Mouse (Mus musculus) heart, embryonic 13.5 days (tissue): ENCODE results near the gene Svip. TPM values are rescaled to one million over a fixed set of nuclear protein-coding genes. Genes with fewer than 3 reads are reported as not detected.

Experiments
- ATAC-seq: fragments of 200-750 bp; cut with Nextera tagmentation; 2 replicates; pipeline ENCODE4 v1.8.0; 2017; ENCODE audit warnings: moderate TSS enrichment; ENCODE audit not compliant: insufficient number of reproducible peaks, low FRiP score, low TSS enrichment; ENCODE audit errors: extremely low read depth
- H3K27ac ChIP-seq: fragments of 300-500 bp; sonication (generic); replicated peaks from 2 replicates; pipeline ENCODE4 v1.5.1; 2015; ENCODE audit warnings: moderate library complexity, mild to moderate bottlenecking, inconsistent platforms
- H3K27me3 ChIP-seq: fragments of 300-500 bp; sonication (generic); replicated peaks from 2 replicates; pipeline ENCODE4 v1.6.1; 2015; ENCODE audit warnings: mild to moderate bottlenecking, inconsistent platforms
- H3K36me3 ChIP-seq: fragments of 300-500 bp; sonication (generic); 2 replicates; pipeline ENCODE4 v1.6.1; 2015; ENCODE audit warnings: mild to moderate bottlenecking, inconsistent platforms
- H3K4me1 ChIP-seq: fragments of 300-500 bp; sonication (generic); 2 replicates; pipeline ENCODE4 v1.6.1; 2015; ENCODE audit warnings: inconsistent platforms
- H3K4me2 ChIP-seq: fragments of 300-500 bp; sonication (generic); 2 replicates; pipeline ENCODE4 v1.6.1; 2015; ENCODE audit warnings: inconsistent platforms, mild to moderate bottlenecking, moderate library complexity
- H3K4me3 ChIP-seq: fragments of 300-500 bp; sonication (generic); 2 replicates; pipeline ENCODE4 v1.5.1; 2015; ENCODE audit warnings: moderate library complexity, mild to moderate bottlenecking, inconsistent platforms
- H3K9ac ChIP-seq: fragments of 300-500 bp; sonication (generic); 2 replicates; pipeline ENCODE4 v1.6.1; 2015; ENCODE audit warnings: inconsistent platforms, mild to moderate bottlenecking, moderate library complexity
- H3K9me3 ChIP-seq: fragments of 300-500 bp; sonication (generic); 2 replicates; pipeline ENCODE4 v1.6.1; 2016; ENCODE audit warnings: inconsistent platforms
- WGBS: fragments of 180-500 bp; shearing (Covaris S2); methylation state at CpG from one replicate; pipeline ENCODE4 v1.1.7; 2015; ENCODE audit warnings: mixed read lengths; 5-methylcytosine and 5-hydroxymethylcytosine counted together
- polyA plus RNA-seq: library from polyadenylated mRNA; unstranded; fragments of >200 nt; fragmentation: Nextera tagmentation; extraction: Ambion mirVana; gene quantifications from 2 replicates; pipeline ENCODE4 v1.2.1, GENCODE M21; 2015

The Svip gene
- 9.5 and 11.4 TPM in 2 replicates for polyA plus RNA-seq

- peak within 1 kb of the TSS; percentile 79 for H3K9ac ChIP-seq
- H3K27ac ChIP-seq: peak within 1 kb of the TSS; percentile 69
- no peaks in the 10 kb centered on the region for H3K36me3 ChIP-seq
- H3K4me1 ChIP-seq: peaks cover 5% of the 10 kb centered on the region; the same call in 1 of the 2 replicates
- peak within 1 kb of the TSS; percentile 75 for H3K4me3 ChIP-seq
- no peaks in the 10 kb centered on the region for H3K9me3 ChIP-seq
- peak; percentile 90 for ATAC-seq
- H3K27me3 ChIP-seq: 0 out of 2 replicates have a peak, but pooled peaks cover 4% of the 10 kb centered on the region
- H3K4me2 ChIP-seq: peak within 1 kb of the TSS; percentile 84
- WGBS: under 1% methylated on average over 34 of the region's 47 CpGs
Measured at GRCm38 (mm10) chr7:52005511-52006295, at the start of gene Svip. Gene Svip (minus strand): TSS chr7:52006018.

DNA sequence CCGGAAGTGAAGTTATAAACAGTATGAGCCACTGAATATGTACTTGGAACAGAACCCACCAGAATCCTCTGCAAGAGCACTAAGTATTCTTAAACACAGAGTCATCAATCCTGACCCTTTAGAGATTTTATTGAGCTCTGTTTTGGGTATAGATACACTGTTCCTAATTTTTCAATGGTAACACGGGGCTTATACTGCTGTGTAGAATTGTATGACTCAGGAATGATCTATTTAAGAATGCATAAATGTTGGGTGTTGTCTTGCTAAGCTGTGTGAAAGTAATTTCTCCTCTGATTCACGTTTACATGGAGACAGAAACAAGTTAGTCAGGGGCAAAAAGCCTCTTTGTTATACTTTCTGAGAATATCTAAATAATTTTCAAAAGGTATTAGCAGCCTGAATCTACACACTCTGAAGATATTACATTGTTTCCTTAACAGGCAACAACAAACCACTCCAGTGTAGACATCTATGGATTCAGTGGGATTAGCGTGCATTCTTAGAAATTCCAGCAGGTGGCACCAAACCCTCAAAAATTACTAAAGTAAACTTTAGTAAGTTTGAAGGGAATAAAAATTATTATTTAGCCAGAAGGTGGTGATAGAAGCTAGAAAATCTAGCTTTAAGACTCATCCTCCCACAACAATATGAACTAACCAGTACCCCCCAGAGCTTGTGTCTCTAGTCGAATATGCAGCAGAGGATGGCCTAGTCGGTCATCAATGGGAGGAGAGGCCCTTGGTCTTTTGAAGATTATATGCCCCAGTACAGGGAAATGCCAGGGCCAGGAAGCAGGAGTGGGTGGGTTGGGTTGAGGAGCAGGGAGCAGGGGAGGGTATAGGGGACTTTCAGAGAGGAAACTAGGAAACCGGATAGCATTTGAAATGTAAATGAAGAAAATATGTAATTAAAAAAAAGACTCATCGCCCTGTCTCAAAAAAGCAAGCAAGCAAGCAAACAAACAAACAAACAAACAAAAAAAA is 32.1 kb upstream of the Svip start:
- H3K9me3 ChIP-seq: no peaks in the 10 kb centered on the region
- H3K36me3 ChIP-seq: no peaks in the 10 kb centered on the region
- H3K9ac ChIP-seq: no peak overlapping the region
- H3K4me3 ChIP-seq: no peak overlapping the region
- no peaks in the 10 kb centered on the region for H3K4me1 ChIP-seq
- H3K4me2 ChIP-seq: no peak overlapping the region
- H3K27ac ChIP-seq: no peak overlapping the region
- no peak for ATAC-seq
- H3K27me3 ChIP-seq: no peaks in the 10 kb centered on the region
- WGBS: 45% methylated on average over 8 of the region's 8 CpGs

- Histone ChIP-seq H3K4me2 (no peak overlapping the region), H3K4me3 (no peak overlapping the region), H3K27ac (no peak overlapping the region), H3K4me1 (no peaks in the 10 kb centered on the region), H3K27me3 (no peaks in the 10 kb centered on the region), H3K9ac (no peak overlapping the region), H3K9me3 (no peaks in the 10 kb centered on the region), H3K36me3 (no peaks in the 10 kb centered on the region)
- 83% methylated on average over 5 of the region's 5 CpGs for WGBS
- no peak for ATAC-seq
Measured at GRCm38 (mm10) chr7:52024050-52024626, 18.3 kb upstream of the Svip start.

DNA sequence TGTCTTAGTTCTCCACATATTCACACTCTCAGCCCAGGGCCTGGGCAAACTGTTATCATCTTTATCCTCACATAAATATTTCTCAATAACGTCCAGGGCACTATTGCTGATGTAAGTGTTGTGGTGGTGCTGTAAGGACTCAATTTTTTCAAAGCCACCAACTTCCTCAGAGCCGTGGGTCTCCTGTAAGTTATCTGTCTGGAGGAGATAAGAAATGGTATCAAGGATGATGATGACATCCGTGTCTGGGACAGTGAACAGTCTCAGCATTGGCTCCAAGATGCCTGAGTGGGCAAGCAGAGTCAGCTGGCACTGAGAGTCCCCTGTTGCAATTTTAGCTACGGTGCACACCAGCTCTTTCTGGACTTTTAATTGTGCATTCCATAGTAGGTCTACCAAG is 16.2 kb upstream of the Svip start:
- Histone ChIP-seq H3K9me3 (no peaks in the 10 kb centered on the region), H3K4me2 (no peak overlapping the region), H3K4me3 (no peak overlapping the region), H3K36me3 (no peaks in the 10 kb centered on the region), H3K27me3 (no peaks in the 10 kb centered on the region), H3K4me1 (no peaks in the 10 kb centered on the region), H3K27ac (no peak overlapping the region), H3K9ac (no peak overlapping the region)
- WGBS: 41% methylated on average over 4 of the region's 4 CpGs
- no peak for ATAC-seq

DNA sequence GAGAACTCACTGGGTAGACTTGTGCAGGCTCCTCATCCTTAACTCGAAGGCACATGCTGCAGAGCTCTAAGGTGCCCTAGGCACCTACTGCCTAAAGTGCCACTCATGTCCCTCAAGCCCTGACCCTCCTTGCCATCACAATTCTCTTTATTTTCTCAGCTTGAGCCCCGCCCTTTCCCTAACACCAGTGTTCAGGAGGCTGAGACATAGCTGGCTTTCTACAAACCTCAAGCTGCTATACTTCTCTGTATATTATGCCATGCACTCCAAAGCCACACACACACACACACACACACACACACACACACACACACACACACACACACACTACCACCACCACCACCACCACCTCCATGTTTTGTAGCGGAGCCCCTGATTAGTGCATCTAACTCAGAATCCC is 9.8 kb upstream of the Svip start, which contains the start of gene 1700015G11Rik:
1700015G11Rik (minus strand) TSS at position 101 of the 400 bp plus-strand sequence.
- no peaks in the 10 kb centered on the region for H3K27me3 ChIP-seq
- no peaks in the 10 kb centered on the region for H3K9me3 ChIP-seq
- no peaks in the 10 kb centered on the region for H3K36me3 ChIP-seq
- WGBS: 83% methylated on average over 3 of the region's 3 CpGs
- H3K27ac ChIP-seq: no peak within 1 kb of the TSS
- no peak for ATAC-seq
- H3K4me3 ChIP-seq: no peak within 1 kb of the TSS
- no peak within 1 kb of the TSS for H3K9ac ChIP-seq
- no peak within 1 kb of the TSS for H3K4me2 ChIP-seq
- no peaks in the 10 kb centered on the region for H3K4me1 ChIP-seq

DNA sequence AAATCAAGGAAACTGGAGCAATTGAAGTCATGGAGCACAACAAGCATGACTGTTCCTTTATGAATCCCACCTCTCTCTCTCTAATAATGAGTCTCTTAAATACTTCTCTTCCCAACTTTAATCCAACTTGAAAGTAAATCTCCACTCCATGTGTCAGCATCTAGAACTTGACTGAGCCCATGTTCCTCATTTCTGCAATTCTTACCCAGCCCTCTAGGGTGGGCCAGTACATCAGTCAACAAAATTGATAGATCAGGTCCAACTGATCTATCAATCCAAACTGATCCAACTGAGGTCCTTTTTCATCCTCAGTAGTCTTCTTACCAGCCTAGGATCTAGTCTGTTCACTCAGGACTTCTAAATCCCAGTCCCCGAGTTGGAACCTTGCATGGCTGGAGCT is 9.4 kb upstream of the Svip start:
- H3K9ac ChIP-seq: no peak overlapping the region
- H3K27me3 ChIP-seq: no peaks in the 10 kb centered on the region
- 62% methylated on average over 1 of the region's 1 CpGs for WGBS
- no peak overlapping the region for H3K4me3 ChIP-seq
- no peaks in the 10 kb centered on the region for H3K36me3 ChIP-seq
- no peak for ATAC-seq
- H3K9me3 ChIP-seq: no peaks in the 10 kb centered on the region
- H3K4me2 ChIP-seq: no peak overlapping the region
- H3K4me1 ChIP-seq: no peaks in the 10 kb centered on the region
- no peak overlapping the region for H3K27ac ChIP-seq

DNA sequence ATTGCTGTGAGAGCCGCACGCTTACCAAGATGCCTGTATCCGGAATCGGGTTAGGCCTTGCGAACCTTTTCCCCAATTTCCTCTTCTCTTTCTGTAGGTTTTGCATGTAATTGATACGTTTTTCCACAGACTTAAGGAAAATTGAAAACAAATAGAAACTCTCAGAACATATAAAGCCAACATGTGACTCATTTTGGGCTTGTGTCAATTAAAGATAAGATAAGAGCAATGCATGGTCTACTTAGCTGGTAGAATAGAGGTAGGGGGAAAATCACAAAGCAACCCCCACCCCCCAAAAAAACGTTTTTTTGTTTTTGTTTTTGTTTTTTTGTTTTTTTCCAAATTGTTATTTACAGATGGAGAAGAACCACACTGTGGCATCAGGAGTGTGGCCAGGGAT is 7.6 kb upstream of the Svip start:
- WGBS: 74% methylated on average over 7 of the region's 7 CpGs
- no peak overlapping the region for H3K4me2 ChIP-seq
- no peak overlapping the region for H3K9ac ChIP-seq
- no peaks in the 10 kb centered on the region for H3K4me1 ChIP-seq
- no peaks in the 10 kb centered on the region for H3K27me3 ChIP-seq
- no peaks in the 10 kb centered on the region for H3K36me3 ChIP-seq
- H3K9me3 ChIP-seq: no peaks in the 10 kb centered on the region
- H3K4me3 ChIP-seq: no peak overlapping the region
- H3K27ac ChIP-seq: no peak overlapping the region
- ATAC-seq: no peak

DNA sequence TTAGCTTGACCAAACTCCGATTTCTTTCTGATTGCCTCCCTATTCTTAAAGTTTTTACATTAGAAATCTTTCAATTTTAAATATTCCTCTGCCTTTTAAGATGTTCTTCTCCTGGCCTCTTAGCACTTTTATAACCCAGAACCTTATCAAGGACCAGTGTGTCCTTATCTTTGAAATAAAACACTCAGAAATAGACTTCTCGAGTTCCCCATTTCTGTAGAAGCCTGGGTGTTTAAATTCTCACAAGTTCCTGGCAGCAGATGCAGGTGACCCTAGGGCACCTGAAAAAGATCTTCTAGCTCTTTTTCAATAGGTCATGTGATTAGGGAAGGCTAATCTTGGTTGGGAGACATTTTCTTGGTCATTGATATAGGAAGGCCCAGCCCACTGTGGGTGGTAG is 1.3 kb upstream of the Svip start:
- Histone ChIP-seq H3K36me3 (no peaks in the 10 kb centered on the region), H3K4me3 (no peak overlapping the region)
- WGBS: 67% methylated on average over 2 of the region's 2 CpGs

DNA sequence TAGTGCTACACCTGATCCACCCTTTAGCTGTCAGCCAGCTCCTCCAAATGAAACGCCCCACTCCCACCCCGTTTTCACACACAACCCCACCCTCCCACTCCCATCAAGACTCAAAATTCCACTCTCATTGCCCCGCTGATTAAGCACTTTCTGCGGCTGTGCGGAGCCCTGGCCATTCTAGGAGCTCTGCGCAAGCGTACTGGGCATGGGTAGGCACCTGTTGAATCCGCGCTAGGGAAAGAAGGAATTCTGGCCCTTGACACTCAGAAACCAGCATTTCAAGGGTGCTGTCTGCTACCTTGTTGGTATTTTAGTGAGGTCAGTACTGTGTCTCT is 445 bp upstream of the Svip start:
- Histone ChIP-seq H3K27me3 (0 out of 2 replicates have a peak, but pooled peaks cover 4% of the 10 kb centered on the region), H3K9me3 (no peaks in the 10 kb centered on the region), H3K4me3 (peak overlapping the region; percentile 75), H3K9ac (peak overlapping the region; percentile 79), H3K4me2 (peak overlapping the region; percentile 84), H3K36me3 (no peaks in the 10 kb centered on the region), H3K27ac (peak overlapping the region; percentile 8; the same call in 1 of the 2 replicates), H3K4me1 (peaks cover 5% of the 10 kb centered on the region; the same call in 1 of the 2 replicates)
- ATAC-seq: no peak
- under 1% methylated on average over 9 of the region's 9 CpGs for WGBS

More for the DNA sequence above, 1.3 kb upstream of the Svip start:
- Histone ChIP-seq H3K27me3 (0 out of 2 replicates have a peak, but pooled peaks cover 4% of the 10 kb centered on the region), H3K4me2 (no peak overlapping the region), H3K9ac (no peak overlapping the region), H3K4me1 (peaks cover 5% of the 10 kb centered on the region; the same call in 1 of the 2 replicates), H3K27ac (no peak overlapping the region), H3K9me3 (no peaks in the 10 kb centered on the region)
- ATAC-seq: no peak

DNA sequence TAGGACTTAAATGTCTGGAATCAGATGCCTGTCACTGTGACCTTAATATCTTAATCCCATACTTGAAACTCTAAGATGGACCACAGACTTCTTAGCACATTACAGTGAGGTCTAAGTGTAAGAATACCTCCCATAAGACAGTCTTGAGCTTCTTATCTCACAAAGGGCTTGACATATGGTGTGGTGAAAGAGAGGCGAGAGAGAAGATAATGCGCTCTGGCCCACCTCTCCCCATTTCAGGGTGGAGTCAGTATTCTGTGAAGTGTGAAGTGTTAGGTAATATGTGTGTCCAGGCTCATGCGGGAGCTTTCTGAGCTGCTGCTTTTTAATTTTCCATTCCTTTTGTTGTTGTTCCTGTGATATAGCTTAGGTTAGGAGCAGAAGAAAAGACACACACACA is 14.8 kb downstream of the Svip start:
- no peak overlapping the region for H3K4me3 ChIP-seq
- H3K9ac ChIP-seq: no peak overlapping the region
- H3K9me3 ChIP-seq: no peaks in the 10 kb centered on the region
- H3K27me3 ChIP-seq: no peaks in the 10 kb centered on the region
- no peak for ATAC-seq
- 26% methylated on average over 3 of the region's 3 CpGs for WGBS
- H3K27ac ChIP-seq: no peak overlapping the region
- no peaks in the 10 kb centered on the region for H3K36me3 ChIP-seq
- H3K4me2 ChIP-seq: no peak overlapping the region
- H3K4me1 ChIP-seq: 0 out of 2 replicates have a peak, but pooled peaks cover 3% of the 10 kb centered on the region

DNA sequence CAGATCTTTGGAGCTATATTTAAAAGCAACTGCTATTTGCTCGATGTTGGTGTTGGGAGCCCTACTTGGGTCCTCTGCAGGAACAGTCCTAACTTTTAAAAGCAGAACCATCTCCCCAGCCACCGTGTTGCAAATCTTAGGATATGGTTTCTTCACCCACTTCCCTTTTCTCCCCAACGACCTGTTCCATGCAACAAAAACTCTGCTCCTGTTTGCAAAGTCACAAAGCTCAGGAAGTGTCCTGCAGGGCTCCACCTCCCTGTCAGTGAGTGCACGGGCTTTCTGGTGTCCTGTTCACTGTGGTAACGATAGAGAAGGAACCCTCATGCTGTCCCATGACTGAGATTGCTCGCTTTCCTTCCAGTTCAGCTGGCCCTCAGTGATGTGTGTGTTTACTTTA is 18.9 kb downstream of the Svip start:
- WGBS: 55% methylated on average over 6 of the region's 6 CpGs
- Histone ChIP-seq H3K9ac (no peak overlapping the region), H3K27me3 (peaks cover 9% of the 10 kb centered on the region; the same call in 1 of the 2 replicates), H3K9me3 (no peaks in the 10 kb centered on the region), H3K4me2 (no peak overlapping the region), H3K27ac (no peak overlapping the region), H3K4me3 (no peak overlapping the region), H3K4me1 (peaks cover 19% of the 10 kb centered on the region), H3K36me3 (no peaks in the 10 kb centered on the region)
- ATAC-seq: no peak
